In the genomic region with DNA sequence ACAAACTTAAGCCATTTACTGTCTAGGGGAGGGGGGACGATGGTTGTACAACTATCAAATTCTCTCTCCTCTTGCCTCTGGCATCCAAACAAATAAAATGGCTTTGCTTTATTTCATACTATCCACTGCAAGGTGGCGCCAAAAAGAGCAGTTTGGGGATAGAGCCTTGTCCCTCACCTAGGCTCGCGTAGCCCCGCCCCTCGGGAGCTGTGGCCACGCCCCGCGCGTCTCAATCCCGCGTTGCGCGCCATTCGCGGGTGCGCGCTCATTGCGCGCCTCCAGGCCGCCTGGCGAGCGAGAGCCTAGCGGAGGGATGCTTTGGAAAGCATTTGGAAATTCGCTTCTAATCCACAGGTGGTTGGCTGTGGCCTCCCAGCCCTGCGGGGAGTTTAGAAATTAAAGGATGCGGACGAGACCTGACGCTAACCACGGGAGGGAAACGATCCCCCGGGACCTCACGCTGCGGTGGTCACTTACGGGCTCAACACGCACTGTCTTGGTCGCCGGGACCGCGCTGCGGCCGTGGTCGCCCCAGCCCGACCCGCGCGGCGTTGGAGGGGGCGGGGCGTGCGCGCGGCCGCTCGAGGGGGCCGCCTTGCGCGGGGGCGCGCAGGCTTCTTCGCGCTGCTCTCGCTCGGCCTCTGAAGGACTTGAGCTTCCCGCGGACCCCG, we compare ENCODE assay signal across 8 mouse cellular contexts. TPM values are rescaled to one million over a fixed set of nuclear protein-coding genes. Genes with fewer than 3 reads are reported as not detected.
A peak's percentile ranks its signal among the peaks of the same experiment; 100 is the strongest.
DNase-seq lines count a peak whose midpoint lies in the region; ATAC-seq and TF ChIP-seq lines count a peak whose summit lies in the region.

No protein-coding gene starts in this region.

- DNase-seq in 416B (ENCODE audit: low read depth) (peak; percentile 92), liver (peak; percentile 96)
- peak; percentile 89 for DNase-seq in heart, embryonic 10.5 days (ENCODE audit: low spot score)
- DNase-seq in spleen, postnatal 4 days (ENCODE audit: low spot score in 2 of 2) = peak; percentile 96 to 97

- TF ChIP-seq CTCF in bone marrow, adult 2 months (IDR thresholded peaks at IDR 0.05; ENCODE audit: control insufficient read depth, insufficient read depth, low read length) = peak; percentile 20; the same call in 1 of the 2 replicates

- under 1% methylated on average over 67 of the region's 67 CpGs for WGBS in bone marrow, adult 2 months
- under 1% methylated on average over 66 of the region's 67 CpGs for WGBS in embryonic facial prominence, embryonic 15.5 days
- WGBS in heart, embryonic 10.5 days = under 1% methylated on average over 67 of the region's 67 CpGs
- under 1% methylated on average over 67 of the region's 67 CpGs for WGBS in kidney, embryonic 15.5 days

- peak overlapping the region; percentile 52 for H3K4me2 ChIP-seq in embryonic facial prominence, embryonic 15.5 days (replicated peaks)
- peak overlapping the region; percentile 57 for H3K4me2 ChIP-seq in kidney, embryonic 15.5 days

- H3K9me3 ChIP-seq in embryonic facial prominence, embryonic 15.5 days (replicated peaks) = no peaks in the 10 kb centered on the region
- H3K9me3 ChIP-seq in heart, embryonic 10.5 days = no peaks in the 10 kb centered on the region
- no peaks in the 10 kb centered on the region for H3K9me3 ChIP-seq in kidney, embryonic 15.5 days (replicated peaks)

- H3K4me3 ChIP-seq in bone marrow, adult 2 months (replicated peaks; ENCODE audit: control insufficient read depth, low read depth, low read length) = peak overlapping the region; percentile 82
- H3K4me3 ChIP-seq in embryonic facial prominence, embryonic 15.5 days (replicated peaks) = peak overlapping the region; percentile 80
- peak overlapping the region; percentile 81 for H3K4me3 ChIP-seq in heart, embryonic 10.5 days
- H3K4me3 ChIP-seq in kidney, embryonic 15.5 days (replicated peaks) = peak overlapping the region; percentile 72

- ATAC-seq in embryonic facial prominence, embryonic 15.5 days (ENCODE audit: insufficient number of reproducible peaks, low FRiP score, low TSS enrichment, low read depth) = peak; percentile 79
- peak; percentile 84 for ATAC-seq in kidney, embryonic 15.5 days (replicated peaks; ENCODE audit: low FRiP score)
- peak; percentile 70 for ATAC-seq in monocyte, adult 5-6 weeks (replicated peaks; ENCODE audit: insufficient number of reproducible peaks, low FRiP score, low TSS enrichment, poor library complexity, severe bottlenecking)

- peak overlapping the region; percentile 94 for H3K27ac ChIP-seq in bone marrow, adult 2 months (ENCODE audit: control insufficient read depth, insufficient read depth, low read depth, low read length, poor library complexity)
- peak overlapping the region; percentile 96 for H3K27ac ChIP-seq in embryonic facial prominence, embryonic 15.5 days (replicated peaks)
- H3K27ac ChIP-seq in heart, embryonic 10.5 days = peak overlapping the region; percentile 96
- H3K27ac ChIP-seq in kidney, embryonic 15.5 days = peak overlapping the region; percentile 96

- TF ChIP-seq POLR2A in bone marrow, adult 2 months (IDR thresholded peaks at IDR 0.05; ENCODE audit: borderline replicate concordance, control insufficient read depth, low read depth, low read length) = peak; percentile 75; the same call in 1 of the 2 replicates

- H3K4me1 ChIP-seq in bone marrow, adult 2 months (ENCODE audit: control insufficient read depth, insufficient read depth, low read length) = no peaks in the 10 kb centered on the region
- H3K4me1 ChIP-seq in embryonic facial prominence, embryonic 15.5 days = peaks cover 5% of the 10 kb centered on the region; the same call in 1 of the 2 replicates
- H3K4me1 ChIP-seq in heart, embryonic 10.5 days = peaks cover 3% of the 10 kb centered on the region; the same call in 1 of the 2 replicates
- H3K4me1 ChIP-seq in kidney, embryonic 15.5 days = peaks cover 9% of the 10 kb centered on the region

- H3K27me3 ChIP-seq in embryonic facial prominence, embryonic 15.5 days = no peaks in the 10 kb centered on the region
- no peaks in the 10 kb centered on the region for H3K27me3 ChIP-seq in heart, embryonic 10.5 days (ENCODE audit: insufficient read depth, poor library complexity, severe bottlenecking)
- no peaks in the 10 kb centered on the region for H3K27me3 ChIP-seq in kidney, embryonic 15.5 days

- peak overlapping the region; percentile 77 for H3K9ac ChIP-seq in embryonic facial prominence, embryonic 15.5 days
- peak overlapping the region; percentile 78 for H3K9ac ChIP-seq in kidney, embryonic 15.5 days

- no peaks in the 10 kb centered on the region for H3K36me3 ChIP-seq in embryonic facial prominence, embryonic 15.5 days
- peaks cover 13% of the 10 kb centered on the region for H3K36me3 ChIP-seq in heart, embryonic 10.5 days
- H3K36me3 ChIP-seq in kidney, embryonic 15.5 days = peaks cover 11% of the 10 kb centered on the region

RNA-seq across cellular contexts. Expression of gene Mcm9, which starts 0.9 kb away (rescaled TPM):
- polyA plus RNA-seq in bone marrow, adult 2 months (2011; ENCODE audit: insufficient read depth, insufficient read length, low replicate concordance, missing spikeins) = 5.9 and 10.9 TPM in 2 replicates
- 9.4 and 10.9 TPM in 2 replicates for polyA plus RNA-seq in embryonic facial prominence, embryonic 15.5 days (2015; fragmentation: Nextera tagmentation; extraction: Ambion mirVana)
- 7.9 and 10.1 TPM in 2 replicates for polyA plus RNA-seq in heart, embryonic 10.5 days (2016; fragmentation: Nextera tagmentation; extraction: Ambion mirVana)
- 11.3 and 12.3 TPM in 2 replicates for polyA plus RNA-seq in kidney, embryonic 15.5 days (2015; fragmentation: Nextera tagmentation; extraction: Ambion mirVana)
- total RNA-seq in monocyte, adult 5-6 weeks (2017) = 21.5 to 39.5 TPM (median 37.9 TPM) in 3 replicates

RNA-seq across cellular contexts. Expression of gene Asf1a, which starts 32.8 kb away (rescaled TPM):
- 40.9 and 42.6 TPM in 2 replicates for polyA plus RNA-seq in bone marrow, adult 2 months (2011; ENCODE audit: insufficient read depth, insufficient read length, low replicate concordance, missing spikeins)
- 83.2 and 84.7 TPM in 2 replicates for polyA plus RNA-seq in embryonic facial prominence, embryonic 15.5 days (2015; fragmentation: Nextera tagmentation; extraction: Ambion mirVana)
- polyA plus RNA-seq in heart, embryonic 10.5 days (2016; fragmentation: Nextera tagmentation; extraction: Ambion mirVana) = 89.9 and 110 TPM in 2 replicates
- polyA plus RNA-seq in kidney, embryonic 15.5 days (2015; fragmentation: Nextera tagmentation; extraction: Ambion mirVana) = 109 and 127 TPM in 2 replicates
- 20.2 to 27.3 TPM (median 24.3 TPM) in 3 replicates for total RNA-seq in monocyte, adult 5-6 weeks (2017)

Comparison
In these comparisons a context has a peak if more than half of its experiments do, and no peak if none do; other contexts are left out.
1. Peak in every context shown above with its lines: DNase-seq, ATAC-seq, H3K4me3 ChIP-seq and H3K27ac ChIP-seq.